Mouse (Mus musculus) spleen, adult 2 months (tissue): Measurements from ENCODE around the gene Slit1. TPM values are rescaled to one million over a fixed set of nuclear protein-coding genes. Genes with fewer than 3 reads are reported as not detected.

Source experiments
- DNase-seq, 2 experiments: peaks; one replicate each; pipeline versions ENCODE4 v3.0.0 to v3.0.0-alpha.2; 2012 to 2021; ENCODE audit warnings: low spot score in 2 of 2, low read depth in 1 of 2
- H3K27ac ChIP-seq: fragments of 200-500 bp; 2 replicates; pipeline ENCODE4 v1.5.1; 2012; ENCODE audit warnings: low read length, inconsistent platforms; ENCODE audit not compliant: insufficient read depth
- H3K27me3 ChIP-seq: fragments of 200-500 bp; 2 replicates; pipeline ENCODE4 v1.6.1; 2012; ENCODE audit warnings: mild to moderate bottlenecking, moderate library complexity, low read length, inconsistent platforms; ENCODE audit not compliant: control insufficient read depth, insufficient read depth
- H3K36me3 ChIP-seq: fragments of 200-500 bp; 2 replicates; pipeline ENCODE4 v1.6.1; 2012; ENCODE audit warnings: mild to moderate bottlenecking, low read length, inconsistent platforms; ENCODE audit not compliant: control insufficient read depth, insufficient read depth
- H3K4me1 ChIP-seq: fragments of 200-500 bp; 2 replicates; pipeline ENCODE4 v1.6.1; 2011; ENCODE audit warnings: inconsistent platforms; ENCODE audit not compliant: control insufficient read depth, insufficient read depth, insufficient read length
- H3K4me3 ChIP-seq: fragments of 200-500 bp; 2 replicates; pipeline ENCODE4 v1.5.1; 2011; ENCODE audit warnings: mild to moderate bottlenecking, inconsistent platforms; ENCODE audit not compliant: insufficient read depth, insufficient read length; ENCODE audit errors: extremely low read depth
- CTCF ChIP-seq: fragments of 200-500 bp; IDR thresholded peaks from 2 replicates; pipeline ENCODE4 v1.5.1; 2011; ENCODE audit warnings: mild to moderate bottlenecking, inconsistent platforms; ENCODE audit not compliant: insufficient read depth, insufficient read length, insufficient replicate concordance; ENCODE audit errors: extremely low read depth
- POLR2A ChIP-seq: fragments of 200-500 bp; IDR thresholded peaks from 2 replicates; pipeline ENCODE4 v1.6.1; 2011; ENCODE audit warnings: low read depth, low read length, inconsistent platforms
- WGBS: fragments of 180-500 bp; shearing (Covaris S2); methylation state at CpG from one replicate; pipeline ENCODE4 v1.1.7; 2018; 5-methylcytosine and 5-hydroxymethylcytosine counted together
- polyA plus RNA-seq: library from polyadenylated mRNA; depleted of rRNA; stranded (reverse); fragments of >200 nt; gene quantifications from 2 replicates; pipeline ENCODE4 v1.2.3, GENCODE M21; 2012

Slit1 gene
- polyA plus RNA-seq, 1 experiment = 0.78 TPM

DNA sequence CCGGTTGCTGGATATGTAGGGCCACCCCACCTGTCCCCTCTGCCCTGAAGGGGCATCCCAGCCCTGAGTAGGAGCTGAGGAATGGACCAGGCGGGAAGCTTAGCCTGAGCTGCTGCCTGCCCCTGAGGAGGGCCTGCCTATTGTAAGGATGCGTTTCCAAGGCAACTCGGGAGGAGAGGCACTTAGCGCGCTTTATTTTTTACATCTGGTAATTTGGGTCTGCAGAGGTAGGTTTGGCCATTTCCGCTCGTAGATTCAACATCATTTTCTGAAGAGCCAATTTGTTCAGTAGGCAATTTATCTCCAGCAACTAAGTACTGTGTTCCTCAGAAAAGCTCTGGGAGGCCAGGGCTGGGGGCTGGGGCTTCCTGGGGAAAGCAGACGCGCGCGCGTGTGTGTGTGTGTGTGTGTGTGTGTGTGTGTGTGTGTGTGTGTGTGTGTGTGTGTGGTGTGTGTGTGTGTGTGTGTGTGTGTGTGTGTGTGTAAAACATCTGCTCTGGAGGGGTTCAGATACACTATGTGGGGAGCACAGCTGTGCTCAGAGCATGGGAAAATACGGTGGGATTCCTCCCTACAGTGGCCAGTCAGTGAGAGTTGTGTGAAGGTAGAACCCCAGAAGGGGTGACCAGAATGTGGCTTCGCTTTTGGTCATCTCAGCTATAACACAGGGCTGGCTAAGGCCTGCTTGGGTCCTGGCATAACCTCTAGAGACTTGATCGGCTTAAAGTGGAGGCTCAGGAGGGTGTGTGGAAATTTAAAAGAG is 130.0 kb downstream of the Slit1 start:
- DNase-seq = no peak
- WGBS = 49% methylated on average over 16 of the region's 16 CpGs
- H3K27me3 ChIP-seq = no peaks in the 10 kb centered on the region
- no peak overlapping the region for H3K27ac ChIP-seq
- peaks cover 24% of the 10 kb centered on the region; the same call in 1 of the 2 replicates for H3K4me1 ChIP-seq
- H3K36me3 ChIP-seq = no peaks in the 10 kb centered on the region
- no peak overlapping the region for H3K4me3 ChIP-seq
- no peak for TF ChIP-seq POLR2A
- no peak for TF ChIP-seq CTCF

DNA sequence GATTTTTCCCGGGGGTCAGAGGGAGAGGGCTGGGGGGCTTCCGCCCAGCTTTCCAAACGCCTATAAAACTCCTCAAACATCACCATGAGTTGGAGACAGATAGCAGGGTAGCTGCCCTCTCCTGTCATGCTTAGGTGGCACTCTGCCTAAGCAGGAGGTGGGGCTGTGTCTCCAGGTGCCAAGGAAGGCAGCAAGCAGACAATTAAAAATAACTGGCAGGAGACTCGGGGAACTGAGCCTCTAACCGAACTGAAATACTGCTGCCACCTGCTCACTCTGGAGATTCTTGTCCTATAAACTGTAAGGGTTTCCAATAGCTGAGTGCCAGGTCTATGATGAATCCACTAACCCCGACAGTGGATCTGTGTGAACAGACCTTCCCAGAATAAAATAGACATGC is 131.8 kb downstream of the Slit1 start:
- H3K27me3 ChIP-seq = no peaks in the 10 kb centered on the region
- no peak for TF ChIP-seq POLR2A
- TF ChIP-seq CTCF = no peak
- 55% methylated on average over 6 of the region's 6 CpGs for WGBS

DNA sequence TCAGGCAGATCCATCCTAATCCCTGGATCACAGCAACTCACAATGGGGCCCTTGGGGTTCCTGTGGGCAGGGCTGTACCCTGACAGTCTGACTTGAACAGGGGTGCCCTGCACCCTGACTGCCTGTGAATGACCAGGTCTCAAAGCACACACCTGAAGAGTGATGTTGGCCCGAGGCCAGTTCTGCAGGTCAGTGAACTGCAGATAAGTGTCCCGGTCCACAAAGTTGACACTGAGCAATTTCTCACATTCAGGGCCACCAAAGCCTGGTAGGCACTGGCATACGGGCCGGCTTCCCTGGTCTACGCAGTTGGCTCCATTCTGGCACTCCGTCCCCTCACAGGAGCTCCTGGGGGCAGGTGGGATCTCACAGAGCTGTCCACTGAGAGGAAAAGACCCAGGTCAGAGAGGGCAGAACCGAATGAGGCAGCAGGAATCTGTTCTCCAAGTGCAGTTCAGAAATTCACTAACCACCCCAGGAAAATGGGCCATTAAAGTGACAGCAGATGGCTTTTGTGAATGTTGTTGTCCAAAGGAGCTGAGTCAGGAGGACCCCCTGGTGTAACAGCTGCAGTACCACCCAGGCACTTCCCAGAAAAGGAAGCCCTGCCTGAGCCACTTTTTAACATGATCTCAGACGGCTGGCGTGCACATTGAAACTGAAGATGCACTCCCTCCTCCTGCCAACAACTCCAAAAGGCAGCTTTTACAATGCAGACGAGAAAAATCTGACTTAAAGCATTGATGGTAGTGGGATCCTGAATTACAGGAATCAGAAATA is 137.1 kb downstream of the Slit1 start:
- 82% methylated on average over 10 of the region's 10 CpGs for WGBS
- no peak for DNase-seq
- Histone ChIP-seq H3K27ac (no peak overlapping the region), H3K36me3 (no peaks in the 10 kb centered on the region), H3K4me3 (no peak overlapping the region), H3K4me1 (no peaks in the 10 kb centered on the region), H3K27me3 (no peaks in the 10 kb centered on the region)
- TF ChIP-seq POLR2A = no peak

More for the DNA sequence above, 131.8 kb downstream of the Slit1 start:
- no peak overlapping the region for H3K4me3 ChIP-seq
- no peak for DNase-seq
- no peaks in the 10 kb centered on the region for H3K36me3 ChIP-seq
- H3K4me1 ChIP-seq = peaks cover 19% of the 10 kb centered on the region; the same call in 1 of the 2 replicates
- no peak overlapping the region for H3K27ac ChIP-seq

DNA sequence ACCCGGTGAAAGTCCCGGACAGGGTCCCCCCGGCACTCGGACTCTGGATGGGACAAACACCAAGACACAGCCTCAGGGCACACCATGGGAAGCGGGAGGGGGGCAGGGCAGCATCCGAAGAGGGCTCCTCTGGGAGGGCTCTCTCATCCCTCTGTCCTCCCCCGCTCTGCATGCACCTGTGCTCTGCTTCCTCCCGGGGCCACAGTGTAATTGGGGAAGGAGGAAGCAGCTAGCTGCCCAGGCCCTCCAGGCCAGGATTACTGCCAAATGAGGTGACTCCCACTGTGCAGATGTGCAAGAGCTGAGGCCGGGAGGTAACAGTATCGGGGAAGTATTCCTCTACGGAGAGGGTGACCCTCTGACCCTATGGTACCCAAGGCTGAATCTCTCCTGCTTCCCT is 142.8 kb downstream of the Slit1 start:
- Histone ChIP-seq H3K27ac (no peak overlapping the region), H3K36me3 (no peaks in the 10 kb centered on the region), H3K27me3 (no peaks in the 10 kb centered on the region), H3K4me1 (peaks cover 8% of the 10 kb centered on the region; the same call in 1 of the 2 replicates), H3K4me3 (no peak overlapping the region)
- TF ChIP-seq POLR2A = no peak
- no peak for TF ChIP-seq CTCF
- WGBS = 31% methylated on average over 11 of the region's 11 CpGs
- DNase-seq = no peak

DNA sequence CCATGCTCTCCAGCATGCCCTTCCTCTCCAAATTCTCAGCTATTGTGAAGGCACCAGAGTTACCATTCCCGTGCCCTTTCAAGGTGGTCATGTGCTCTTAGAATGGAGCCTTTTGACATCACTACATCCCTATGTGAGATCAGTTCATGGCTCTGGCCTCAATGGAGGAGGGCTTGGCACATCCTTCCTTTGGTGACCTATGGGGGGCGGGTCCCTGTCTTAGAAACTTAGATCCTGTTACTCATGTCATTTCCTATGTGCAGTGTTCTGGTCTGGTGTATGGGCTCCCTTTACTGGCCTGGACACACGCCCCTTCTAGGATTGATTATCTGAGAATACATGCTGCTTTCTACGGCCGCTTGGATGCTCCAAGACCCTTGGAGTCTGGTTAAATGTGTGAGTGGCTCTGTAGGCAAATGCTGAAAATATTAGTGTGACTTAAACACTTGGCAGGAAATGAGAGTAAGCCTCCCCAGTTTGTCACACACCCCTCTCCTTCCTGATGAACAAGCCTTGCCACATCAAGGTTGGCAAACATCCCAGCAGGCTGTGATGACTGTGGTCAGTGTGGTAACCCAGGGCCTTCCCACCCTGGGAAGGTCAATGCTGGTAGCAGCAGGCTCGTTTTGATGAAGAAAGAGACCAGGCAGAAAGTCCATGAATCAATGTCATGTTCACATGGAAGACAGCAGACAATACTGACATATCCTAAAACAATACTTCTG is 146.1 kb downstream of the Slit1 start:
- Histone ChIP-seq H3K4me3 (no peak overlapping the region), H3K4me1 (peaks cover 8% of the 10 kb centered on the region; the same call in 1 of the 2 replicates), H3K36me3 (no peaks in the 10 kb centered on the region), H3K27ac (no peak overlapping the region), H3K27me3 (no peaks in the 10 kb centered on the region)
- TF ChIP-seq CTCF (no peak), POLR2A (no peak)
- 22% methylated on average over 6 of the region's 6 CpGs for WGBS
- no peak for DNase-seq

DNA sequence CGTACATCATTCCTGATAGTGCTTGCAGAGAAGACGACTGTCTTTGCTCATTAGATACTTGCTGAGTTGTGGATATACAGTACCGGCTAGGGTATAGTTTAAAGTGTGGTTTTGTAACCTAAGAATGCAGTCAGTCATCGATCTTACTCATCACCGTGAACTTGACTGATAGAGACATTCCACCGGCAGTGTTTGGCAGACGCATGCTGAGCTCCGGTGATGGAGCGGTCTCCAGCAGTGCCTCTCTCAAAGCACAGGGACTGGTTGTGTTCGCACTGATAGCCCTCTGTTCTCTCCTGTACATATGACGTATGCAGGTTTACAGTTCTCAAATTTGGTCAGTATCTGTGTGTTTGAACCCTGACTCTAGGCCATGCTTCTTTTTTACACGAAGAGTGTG is 151.7 kb downstream of the Slit1 start:
- Histone ChIP-seq H3K4me1 (no peaks in the 10 kb centered on the region), H3K36me3 (no peaks in the 10 kb centered on the region), H3K4me3 (no peak overlapping the region), H3K27ac (no peak overlapping the region), H3K27me3 (no peaks in the 10 kb centered on the region)
- WGBS = 92% methylated on average over 12 of the region's 12 CpGs
- no peak for DNase-seq
- TF ChIP-seq CTCF = no peak
- TF ChIP-seq POLR2A = no peak

DNA sequence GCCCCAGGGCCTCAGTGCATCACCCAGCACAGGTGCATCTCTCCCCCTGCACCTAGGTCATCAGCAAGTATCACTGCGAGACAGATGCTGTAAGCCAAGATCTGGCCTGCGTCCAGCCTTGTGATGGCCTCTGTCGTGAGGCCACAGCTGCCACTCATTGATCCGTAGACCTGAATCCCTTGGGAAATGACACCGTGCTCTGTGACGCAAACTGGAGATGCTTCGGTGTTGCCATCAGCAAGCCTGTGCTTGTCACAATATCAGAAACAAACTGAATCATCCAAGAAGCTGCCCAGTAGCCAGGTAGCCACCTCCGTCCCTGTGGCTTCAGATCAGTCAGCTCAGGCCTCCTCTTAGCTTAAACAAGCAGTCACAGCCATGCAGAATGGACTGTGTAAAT is 153.8 kb downstream of the Slit1 start:
- DNase-seq = no peak
- 92% methylated on average over 8 of the region's 8 CpGs for WGBS

More for the DNA sequence above, 153.8 kb downstream of the Slit1 start:
- TF ChIP-seq CTCF (no peak), POLR2A (no peak)
- H3K4me3 ChIP-seq = no peak overlapping the region
- H3K27me3 ChIP-seq = no peaks in the 10 kb centered on the region
- H3K4me1 ChIP-seq = no peaks in the 10 kb centered on the region
- H3K36me3 ChIP-seq = peaks cover 4% of the 10 kb centered on the region
- H3K27ac ChIP-seq = no peak overlapping the region
